Mouse (Mus musculus): ENCODE data around the gene Gad2. TPM values are rescaled to one million over a fixed set of nuclear protein-coding genes. Genes with fewer than 3 reads are reported as not detected.

The Gad2 gene
- polyA plus RNA-seq, 1 experiment from 2014 or later = not detected

GRCm38 (mm10) chr2:22620534-22620933, 1.5 kb upstream of the Gad2 start:
- 9% methylated on average over 7 of the region's 7 CpGs for WGBS
- no peak overlapping the region for H3K9ac ChIP-seq (ENCODE audit: low read depth, low read length)
- ATAC-seq = no peak
- H3K4me1 ChIP-seq (ENCODE audit: control insufficient read depth, insufficient read depth, low read length) = peaks cover 14% of the 10 kb centered on the region
- no peak overlapping the region for H3K27ac ChIP-seq (ENCODE audit: low read length)
- H3K4me3 ChIP-seq (ENCODE audit: low read length) = no peak overlapping the region
- H3K36me3 ChIP-seq (ENCODE audit: control insufficient read depth, insufficient read depth, low read length) = no peaks in the 10 kb centered on the region
- peaks cover 69% of the 10 kb centered on the region for H3K27me3 ChIP-seq (replicated peaks; ENCODE audit: control insufficient read depth, insufficient read depth, low read length)
- no peaks in the 10 kb centered on the region for H3K9me3 ChIP-seq (ENCODE audit: control insufficient read depth, low read length)
- no peak overlapping the region for H3K4me2 ChIP-seq (ENCODE audit: low read depth, low read length)

- Histone ChIP-seq H3K27ac (ENCODE audit: low read length) (no peak overlapping the region), H3K36me3 (ENCODE audit: control insufficient read depth, insufficient read depth, low read length) (no peaks in the 10 kb centered on the region), H3K9ac (ENCODE audit: low read depth, low read length) (no peak overlapping the region), H3K4me2 (ENCODE audit: low read depth, low read length) (no peak overlapping the region), H3K27me3 (replicated peaks; ENCODE audit: control insufficient read depth, insufficient read depth, low read length) (peaks cover 71% of the 10 kb centered on the region), H3K4me1 (ENCODE audit: control insufficient read depth, insufficient read depth, low read length) (peaks cover 14% of the 10 kb centered on the region), H3K4me3 (ENCODE audit: low read length) (no peak overlapping the region), H3K9me3 (ENCODE audit: control insufficient read depth, low read length) (no peaks in the 10 kb centered on the region)
- no peak for ATAC-seq
- 4% methylated on average over 20 of the region's 20 CpGs for WGBS
Observed at GRCm38 (mm10) chr2:22620978-22621827, 802 bp upstream of the Gad2 start.

GRCm38 (mm10) chr2:22623111-22624070, 1.4 kb downstream of the Gad2 start:
- H3K27ac ChIP-seq (ENCODE audit: low read length) = no peak overlapping the region
- H3K4me1 ChIP-seq (ENCODE audit: control insufficient read depth, insufficient read depth, low read length) = peaks cover 14% of the 10 kb centered on the region
- H3K4me2 ChIP-seq (ENCODE audit: low read depth, low read length) = peak overlapping the region; percentile 67
- H3K27me3 ChIP-seq (replicated peaks; ENCODE audit: control insufficient read depth, insufficient read depth, low read length) = peaks cover 68% of the 10 kb centered on the region
- no peak overlapping the region for H3K9ac ChIP-seq (ENCODE audit: low read depth, low read length)
- no peaks in the 10 kb centered on the region for H3K9me3 ChIP-seq (ENCODE audit: control insufficient read depth, low read length)
- whole genome bisulfite sequencing = under 1% methylated on average over 60 of the region's 60 CpGs
- peak; percentile 55; the same call in 1 of the 2 replicates for ATAC-seq
- H3K36me3 ChIP-seq (ENCODE audit: control insufficient read depth, insufficient read depth, low read length) = no peaks in the 10 kb centered on the region
- H3K4me3 ChIP-seq (ENCODE audit: low read length) = peak overlapping the region; percentile 41

GRCm38 (mm10) chr2:22624188-22624975, 2.4 kb downstream of the Gad2 start:
- H3K4me1 ChIP-seq (ENCODE audit: control insufficient read depth, insufficient read depth, low read length) = peaks cover 14% of the 10 kb centered on the region
- peaks cover 64% of the 10 kb centered on the region for H3K27me3 ChIP-seq (replicated peaks; ENCODE audit: control insufficient read depth, insufficient read depth, low read length)
- no peaks in the 10 kb centered on the region for H3K9me3 ChIP-seq (ENCODE audit: control insufficient read depth, low read length)
- no peak overlapping the region for H3K9ac ChIP-seq (ENCODE audit: low read depth, low read length)
- no peak overlapping the region for H3K4me2 ChIP-seq (ENCODE audit: low read depth, low read length)
- no peak overlapping the region for H3K4me3 ChIP-seq (ENCODE audit: low read length)
- H3K27ac ChIP-seq (ENCODE audit: low read length) = no peak overlapping the region
- 4% methylated on average over 27 of the region's 27 CpGs for WGBS
- ATAC-seq = no peak
- H3K36me3 ChIP-seq (ENCODE audit: control insufficient read depth, insufficient read depth, low read length) = no peaks in the 10 kb centered on the region

- no peak overlapping the region for H3K4me3 ChIP-seq (ENCODE audit: low read length)
- ATAC-seq = no peak
- no peaks in the 10 kb centered on the region for H3K9me3 ChIP-seq (ENCODE audit: control insufficient read depth, low read length)
- H3K27ac ChIP-seq (ENCODE audit: low read length) = no peak overlapping the region
- H3K36me3 ChIP-seq (ENCODE audit: control insufficient read depth, insufficient read depth, low read length) = no peaks in the 10 kb centered on the region
- peaks cover 14% of the 10 kb centered on the region for H3K4me1 ChIP-seq (ENCODE audit: control insufficient read depth, insufficient read depth, low read length)
- H3K27me3 ChIP-seq (replicated peaks; ENCODE audit: control insufficient read depth, insufficient read depth, low read length) = peaks cover 56% of the 10 kb centered on the region
- 12% methylated on average over 16 of the region's 16 CpGs for WGBS
- H3K4me2 ChIP-seq (ENCODE audit: low read depth, low read length) = no peak overlapping the region
- H3K9ac ChIP-seq (ENCODE audit: low read depth, low read length) = no peak overlapping the region
Observed at GRCm38 (mm10) chr2:22625096-22625960, 3.3 kb downstream of the Gad2 start.

- Histone ChIP-seq H3K9ac (ENCODE audit: low read depth, low read length) (no peak overlapping the region), H3K9me3 (ENCODE audit: control insufficient read depth, low read length) (no peaks in the 10 kb centered on the region), H3K4me3 (ENCODE audit: low read length) (no peak overlapping the region), H3K27ac (ENCODE audit: low read length) (no peak overlapping the region), H3K4me2 (ENCODE audit: low read depth, low read length) (no peak overlapping the region), H3K36me3 (ENCODE audit: control insufficient read depth, insufficient read depth, low read length) (no peaks in the 10 kb centered on the region), H3K4me1 (ENCODE audit: control insufficient read depth, insufficient read depth, low read length) (peaks cover 11% of the 10 kb centered on the region), H3K27me3 (replicated peaks; ENCODE audit: control insufficient read depth, insufficient read depth, low read length) (peaks cover 37% of the 10 kb centered on the region)
- ATAC-seq = no peak
- 33% methylated on average over 3 of the region's 3 CpGs for WGBS
Observed at GRCm38 (mm10) chr2:22627147-22627666, 5.2 kb downstream of the Gad2 start.

- H3K9me3 ChIP-seq (ENCODE audit: control insufficient read depth, low read length) = no peaks in the 10 kb centered on the region
- ATAC-seq = no peak
- H3K36me3 ChIP-seq (ENCODE audit: control insufficient read depth, insufficient read depth, low read length) = no peaks in the 10 kb centered on the region
- H3K9ac ChIP-seq (ENCODE audit: low read depth, low read length) = no peak overlapping the region
- peaks cover 30% of the 10 kb centered on the region for H3K27me3 ChIP-seq (replicated peaks; ENCODE audit: control insufficient read depth, insufficient read depth, low read length)
- no peak overlapping the region for H3K4me3 ChIP-seq (ENCODE audit: low read length)
- peaks cover 4% of the 10 kb centered on the region; the same call in 1 of the 2 replicates for H3K4me1 ChIP-seq (ENCODE audit: control insufficient read depth, insufficient read depth, low read length)
- no peak overlapping the region for H3K27ac ChIP-seq (ENCODE audit: low read length)
- 30% methylated on average over 5 of the region's 5 CpGs for WGBS
- no peak overlapping the region for H3K4me2 ChIP-seq (ENCODE audit: low read depth, low read length)
Observed at GRCm38 (mm10) chr2:22627819-22628432, 5.9 kb downstream of the Gad2 start.

- Histone ChIP-seq H3K9ac (ENCODE audit: low read depth, low read length) (no peak overlapping the region), H3K9me3 (ENCODE audit: control insufficient read depth, low read length) (no peaks in the 10 kb centered on the region), H3K4me2 (ENCODE audit: low read depth, low read length) (no peak overlapping the region), H3K4me1 (ENCODE audit: control insufficient read depth, insufficient read depth, low read length) (no peaks in the 10 kb centered on the region), H3K36me3 (ENCODE audit: control insufficient read depth, insufficient read depth, low read length) (no peaks in the 10 kb centered on the region), H3K27ac (ENCODE audit: low read length) (no peak overlapping the region), H3K27me3 (replicated peaks; ENCODE audit: control insufficient read depth, insufficient read depth, low read length) (no peaks in the 10 kb centered on the region), H3K4me3 (ENCODE audit: low read length) (no peak overlapping the region)
- WGBS = 35% methylated on average over 8 of the region's 8 CpGs
- no peak for ATAC-seq
Observed at GRCm38 (mm10) chr2:22634766-22635165, 12.8 kb downstream of the Gad2 start.
